Mouse (Mus musculus): ENCODE measurements at regions not wholly inside any gene's neighbourhood (a gene's known extent, or its start where the extent isn't known, plus 50 kb on each side); places are given as distances from the start of the nearest gene placed in this dataset.

- peak; percentile 37 for DNase-seq
These were observed 77.6 kb upstream of the Kctd3 start for GRCm38 (mm10) chr1:189085245-189085644.

GRCm38 (mm10) chr1:189081267-189081666 is 73.6 kb upstream of the Kctd3 start:
- no peak for DNase-seq

GRCm38 (mm10) chr1:189080797-189081196 is 73.2 kb upstream of the Kctd3 start:
- DNase-seq: peak; percentile 75

- DNase-seq: no peak
These were observed 72.1 kb upstream of the Kctd3 start for GRCm38 (mm10) chr1:189079451-189080410.

GRCm38 (mm10) chr1:189077861-189078260 is 70.2 kb upstream of the Kctd3 start:
- no peak for DNase-seq

GRCm38 (mm10) chr1:189076276-189076675 is 68.6 kb upstream of the Kctd3 start:
- DNase-seq: no peak

GRCm38 (mm10) chr1:189075671-189076070 is 68.0 kb upstream of the Kctd3 start:
- no peak for DNase-seq

GRCm38 (mm10) chr1:189072516-189072915 is 64.9 kb upstream of the Kctd3 start:
- DNase-seq: no peak

GRCm38 (mm10) chr1:189068204-189068603 is 60.6 kb upstream of the Kctd3 start:
- no peak for DNase-seq

- DNase-seq: no peak
These were observed 59.7 kb upstream of the Kctd3 start for GRCm38 (mm10) chr1:189067204-189067960.

- DNase-seq: no peak
These were observed 59.0 kb upstream of the Kctd3 start for GRCm38 (mm10) chr1:189066446-189067151.

- no peak for DNase-seq
These were observed 57.7 kb upstream of the Kctd3 start for GRCm38 (mm10) chr1:189065152-189065910.

- no peak for DNase-seq
These were observed 57.0 kb upstream of the Kctd3 start for GRCm38 (mm10) chr1:189064629-189065028.

- no peak for DNase-seq
These were observed 56.1 kb upstream of the Kctd3 start for GRCm38 (mm10) chr1:189063699-189064098.

- no peak for DNase-seq
These were observed 55.6 kb upstream of the Kctd3 start for GRCm38 (mm10) chr1:189063209-189063608.
